Mouse (Mus musculus) heart, embryonic 13.5 days (tissue): ENCODE measurements at regions not wholly inside any gene's neighbourhood (a gene's known extent, or its start where the extent isn't known, plus 50 kb on each side); places are given as distances from the start of the nearest gene placed in this dataset.

Experiments
- ATAC-seq: fragments of 200-750 bp; cut with Nextera tagmentation; 2 replicates; pipeline ENCODE4 v1.8.0; 2017; ENCODE audit warnings: moderate TSS enrichment; ENCODE audit not compliant: insufficient number of reproducible peaks, low FRiP score, low TSS enrichment; ENCODE audit errors: extremely low read depth
- H3K27ac ChIP-seq: fragments of 300-500 bp; sonication (generic); replicated peaks from 2 replicates; pipeline ENCODE4 v1.5.1; 2015; ENCODE audit warnings: moderate library complexity, mild to moderate bottlenecking, inconsistent platforms
- H3K27me3 ChIP-seq: fragments of 300-500 bp; sonication (generic); replicated peaks from 2 replicates; pipeline ENCODE4 v1.6.1; 2015; ENCODE audit warnings: mild to moderate bottlenecking, inconsistent platforms
- H3K36me3 ChIP-seq: fragments of 300-500 bp; sonication (generic); 2 replicates; pipeline ENCODE4 v1.6.1; 2015; ENCODE audit warnings: mild to moderate bottlenecking, inconsistent platforms
- H3K4me1 ChIP-seq: fragments of 300-500 bp; sonication (generic); 2 replicates; pipeline ENCODE4 v1.6.1; 2015; ENCODE audit warnings: inconsistent platforms
- H3K4me2 ChIP-seq: fragments of 300-500 bp; sonication (generic); 2 replicates; pipeline ENCODE4 v1.6.1; 2015; ENCODE audit warnings: inconsistent platforms, mild to moderate bottlenecking, moderate library complexity
- H3K4me3 ChIP-seq: fragments of 300-500 bp; sonication (generic); 2 replicates; pipeline ENCODE4 v1.5.1; 2015; ENCODE audit warnings: moderate library complexity, mild to moderate bottlenecking, inconsistent platforms
- H3K9ac ChIP-seq: fragments of 300-500 bp; sonication (generic); 2 replicates; pipeline ENCODE4 v1.6.1; 2015; ENCODE audit warnings: inconsistent platforms, mild to moderate bottlenecking, moderate library complexity
- H3K9me3 ChIP-seq: fragments of 300-500 bp; sonication (generic); 2 replicates; pipeline ENCODE4 v1.6.1; 2016; ENCODE audit warnings: inconsistent platforms
- whole genome bisulfite sequencing: fragments of 180-500 bp; shearing (Covaris S2); methylation state at CpG from one replicate; pipeline ENCODE4 v1.1.7; 2015; ENCODE audit warnings: mixed read lengths; 5-methylcytosine and 5-hydroxymethylcytosine counted together

- Histone ChIP-seq H3K4me1 (peaks cover 13% of the 10 kb centered on the region), H3K27me3 (no peaks in the 10 kb centered on the region), H3K4me3 (no peak overlapping the region), H3K36me3 (no peaks in the 10 kb centered on the region), H3K4me2 (no peak overlapping the region), H3K9me3 (no peaks in the 10 kb centered on the region), H3K9ac (no peak overlapping the region), H3K27ac (no peak overlapping the region)
- WGBS = 76% methylated on average over 2 of the region's 2 CpGs
- ATAC-seq = no peak
These were observed 537.0 kb upstream of the Adamts16 start for GRCm38 (mm10) chr13:71378641-71379040.

- H3K9ac ChIP-seq = no peak overlapping the region
- 47% methylated on average over 9 of the region's 9 CpGs for WGBS
- H3K9me3 ChIP-seq = no peaks in the 10 kb centered on the region
- H3K4me1 ChIP-seq = peaks cover 17% of the 10 kb centered on the region
- no peak for ATAC-seq
- H3K36me3 ChIP-seq = no peaks in the 10 kb centered on the region
- H3K4me2 ChIP-seq = 0 out of 2 replicates have a peak overlapping the region, but pooled peaks have one; percentile 2
- peak overlapping the region; percentile 50; the same call in 1 of the 2 replicates for H3K27ac ChIP-seq
- no peaks in the 10 kb centered on the region for H3K27me3 ChIP-seq
- no peak overlapping the region for H3K4me3 ChIP-seq
These were observed 534.4 kb upstream of the Adamts16 start for GRCm38 (mm10) chr13:71375909-71376606.

- 51% methylated on average over 10 of the region's 10 CpGs for WGBS
- H3K9ac ChIP-seq = no peak overlapping the region
- no peaks in the 10 kb centered on the region for H3K27me3 ChIP-seq
- H3K4me2 ChIP-seq = peak overlapping the region; percentile 38
- H3K36me3 ChIP-seq = no peaks in the 10 kb centered on the region
- no peaks in the 10 kb centered on the region for H3K9me3 ChIP-seq
- H3K27ac ChIP-seq = peak overlapping the region; percentile 70
- H3K4me1 ChIP-seq = peaks cover 17% of the 10 kb centered on the region
- H3K4me3 ChIP-seq = no peak overlapping the region
- ATAC-seq = no peak
These were observed 531.4 kb upstream of the Adamts16 start for GRCm38 (mm10) chr13:71372701-71373685.

- ATAC-seq = no peak
- WGBS = 59% methylated on average over 3 of the region's 3 CpGs
- Histone ChIP-seq H3K27me3 (no peaks in the 10 kb centered on the region), H3K27ac (no peak overlapping the region), H3K4me1 (peaks cover 6% of the 10 kb centered on the region), H3K4me2 (no peak overlapping the region), H3K4me3 (no peak overlapping the region), H3K9me3 (no peaks in the 10 kb centered on the region), H3K36me3 (no peaks in the 10 kb centered on the region), H3K9ac (no peak overlapping the region)
These were observed 528.2 kb upstream of the Adamts16 start for GRCm38 (mm10) chr13:71369832-71370231.

- Histone ChIP-seq H3K36me3 (no peaks in the 10 kb centered on the region), H3K9me3 (no peaks in the 10 kb centered on the region), H3K27me3 (no peaks in the 10 kb centered on the region), H3K4me1 (no peaks in the 10 kb centered on the region), H3K4me3 (no peak overlapping the region), H3K27ac (no peak overlapping the region), H3K4me2 (no peak overlapping the region), H3K9ac (no peak overlapping the region)
- no peak for ATAC-seq
- whole genome bisulfite sequencing = 78% methylated on average over 3 of the region's 3 CpGs
These were observed 523.6 kb upstream of the Adamts16 start for GRCm38 (mm10) chr13:71365261-71365660.

GRCm38 (mm10) chr13:71362311-71362710 is 520.7 kb upstream of the Adamts16 start:
- Histone ChIP-seq H3K27me3 (no peaks in the 10 kb centered on the region), H3K36me3 (no peaks in the 10 kb centered on the region), H3K4me2 (no peak overlapping the region), H3K9me3 (no peaks in the 10 kb centered on the region), H3K27ac (no peak overlapping the region), H3K9ac (no peak overlapping the region), H3K4me1 (no peaks in the 10 kb centered on the region), H3K4me3 (no peak overlapping the region)
- no peak for ATAC-seq
- WGBS = 79% methylated on average over 5 of the region's 5 CpGs

- Histone ChIP-seq H3K9ac (no peak overlapping the region), H3K27ac (no peak overlapping the region), H3K36me3 (no peaks in the 10 kb centered on the region), H3K4me3 (no peak overlapping the region), H3K9me3 (no peaks in the 10 kb centered on the region), H3K4me1 (no peaks in the 10 kb centered on the region), H3K27me3 (no peaks in the 10 kb centered on the region), H3K4me2 (no peak overlapping the region)
- 71% methylated on average over 11 of the region's 11 CpGs for WGBS
- no peak for ATAC-seq
These were observed 517.5 kb upstream of the Adamts16 start for GRCm38 (mm10) chr13:71359112-71359511.

- 77% methylated on average over 7 of the region's 7 CpGs for WGBS
- no peaks in the 10 kb centered on the region for H3K27me3 ChIP-seq
- no peaks in the 10 kb centered on the region for H3K36me3 ChIP-seq
- no peak overlapping the region for H3K4me2 ChIP-seq
- H3K4me3 ChIP-seq = no peak overlapping the region
- no peak overlapping the region for H3K27ac ChIP-seq
- no peaks in the 10 kb centered on the region for H3K4me1 ChIP-seq
- H3K9me3 ChIP-seq = no peaks in the 10 kb centered on the region
- H3K9ac ChIP-seq = no peak overlapping the region
- no peak for ATAC-seq
These were observed 509.2 kb upstream of the Adamts16 start for GRCm38 (mm10) chr13:71350787-71351186.

- Histone ChIP-seq H3K27me3 (no peaks in the 10 kb centered on the region), H3K4me3 (no peak overlapping the region), H3K36me3 (no peaks in the 10 kb centered on the region), H3K4me1 (no peaks in the 10 kb centered on the region), H3K27ac (no peak overlapping the region), H3K4me2 (no peak overlapping the region), H3K9me3 (no peaks in the 10 kb centered on the region), H3K9ac (no peak overlapping the region)
- 78% methylated on average over 1 of the region's 1 CpGs for WGBS
- no peak for ATAC-seq
These were observed 501.3 kb upstream of the Adamts16 start for GRCm38 (mm10) chr13:71342921-71343320.

GRCm38 (mm10) chr13:71338700-71339099 is 497.1 kb upstream of the Adamts16 start:
- Histone ChIP-seq H3K27ac (no peak overlapping the region), H3K9ac (no peak overlapping the region), H3K4me3 (no peak overlapping the region), H3K4me1 (no peaks in the 10 kb centered on the region), H3K4me2 (no peak overlapping the region), H3K27me3 (no peaks in the 10 kb centered on the region), H3K9me3 (no peaks in the 10 kb centered on the region), H3K36me3 (no peaks in the 10 kb centered on the region)
- ATAC-seq = no peak
- 78% methylated on average over 6 of the region's 6 CpGs for WGBS

GRCm38 (mm10) chr13:71334925-71335324 is 493.3 kb upstream of the Adamts16 start:
- Histone ChIP-seq H3K9ac (no peak overlapping the region), H3K36me3 (no peaks in the 10 kb centered on the region), H3K27me3 (no peaks in the 10 kb centered on the region), H3K4me2 (no peak overlapping the region), H3K4me3 (no peak overlapping the region), H3K4me1 (peaks cover 8% of the 10 kb centered on the region), H3K9me3 (no peaks in the 10 kb centered on the region), H3K27ac (no peak overlapping the region)
- ATAC-seq = no peak
- 68% methylated on average over 4 of the region's 4 CpGs for WGBS
